8 mouse cellular contexts compared by ENCODE assay signal in the genomic region with DNA sequence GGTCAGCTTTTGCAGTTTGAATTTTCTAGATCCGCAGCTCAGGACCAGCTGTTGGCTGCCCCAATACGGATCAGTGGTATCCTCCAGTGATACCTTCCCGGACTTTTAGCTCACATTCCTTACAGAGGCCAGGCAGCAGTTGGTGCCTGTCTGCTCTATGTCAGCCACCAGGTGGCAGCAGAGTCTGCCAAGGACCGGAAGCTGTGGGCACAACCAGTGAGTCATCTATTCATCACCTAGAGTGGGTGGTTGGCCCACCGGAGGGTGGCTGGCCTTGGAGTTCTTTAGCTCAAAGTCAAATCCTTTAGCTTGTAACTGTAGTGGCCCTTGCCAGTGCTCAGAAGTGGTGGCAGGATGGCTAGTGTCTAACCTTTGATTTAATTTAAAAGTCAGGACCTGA.
A peak's percentile ranks its signal among the peaks of the same experiment; 100 is the strongest.
DNase-seq lines count a peak whose midpoint lies in the region; ATAC-seq and TF ChIP-seq lines count a peak whose summit lies in the region.

No protein-coding gene starts in this region.

- H3K27me3 ChIP-seq in ES-Bruce4 (ENCODE audit: control insufficient read depth, insufficient read depth, low read length, poor library complexity, severe bottlenecking), result no peaks in the 10 kb centered on the region
- no peaks in the 10 kb centered on the region for H3K27me3 ChIP-seq in forebrain, embryonic 11.5 days (ENCODE audit: control insufficient read depth, insufficient read depth, low read length)

- peak; percentile 68 for DNase-seq in c-Kit-positive CD71-negative TER-119-negative erythroid progenitor cells, embryonic 14.5 days (ENCODE audit: low read depth)
- peak; percentile 85 for DNase-seq in forebrain, embryonic 11.5 days (ENCODE audit: low spot score)
- DNase-seq in layer of hippocampus, adult 2 months (ENCODE audit: low spot score in 2 of 2), result peak; percentile 70 to 82
- peak; percentile 74 for DNase-seq in lung, postnatal 10 days
- DNase-seq in retina, adult 2 months (ENCODE audit: low read depth, low spot score), result peak; percentile 25
- peak; percentile 71 for DNase-seq in thymus, postnatal 14 days

- ATAC-seq in forebrain, embryonic 11.5 days (replicated peaks; ENCODE audit: low FRiP score), result peak; percentile 63; the same call in 1 of the 2 replicates
- ATAC-seq in hematopoietic stem cell, adult 5-6 weeks (replicated peaks in 1 of 2; ENCODE audit: insufficient read depth in 1 of 2, low FRiP score in 2 of 2, low TSS enrichment in 1 of 2, low read depth in 1 of 2, poor library complexity in 2 of 2, severe bottlenecking in 2 of 2), result peak; percentile 96 to 98

- H3K4me3 ChIP-seq in ES-Bruce4 (ENCODE audit: low read depth, low read length), result no peak overlapping the region
- no peak overlapping the region for H3K4me3 ChIP-seq in forebrain, embryonic 11.5 days (ENCODE audit: low read depth, low read length)
- H3K4me3 ChIP-seq in layer of hippocampus, adult 2 months, result no peak overlapping the region

- H3K9ac ChIP-seq in ES-Bruce4 (ENCODE audit: low read depth, poor library complexity, severe bottlenecking), result no peak overlapping the region
- H3K9ac ChIP-seq in forebrain, embryonic 11.5 days (ENCODE audit: low read length), result no peak overlapping the region

- no peaks in the 10 kb centered on the region for H3K4me1 ChIP-seq in ES-Bruce4 (ENCODE audit: control insufficient read depth, insufficient read depth, low read length)
- H3K4me1 ChIP-seq in forebrain, embryonic 11.5 days (replicated peaks; ENCODE audit: control insufficient read depth, insufficient read depth, low read length), result no peaks in the 10 kb centered on the region

- H3K36me3 ChIP-seq in ES-Bruce4 (ENCODE audit: control insufficient read depth, insufficient read depth, low read length, poor library complexity, severe bottlenecking), result no peaks in the 10 kb centered on the region
- no peaks in the 10 kb centered on the region for H3K36me3 ChIP-seq in forebrain, embryonic 11.5 days (ENCODE audit: control insufficient read depth, insufficient read depth, low read length)

- peak; percentile 96 for TF ChIP-seq CTCF in ES-Bruce4 (IDR thresholded peaks at IDR 0.05; ENCODE audit: low read depth, low read length)
- peak; percentile 99 for TF ChIP-seq CTCF in layer of hippocampus, adult 2 months (conservative IDR thresholded peaks at IDR 0.05)

- no peak for TF ChIP-seq POLR2A in ES-Bruce4 (IDR thresholded peaks at IDR 0.05; ENCODE audit: insufficient read depth, low read length)

- 20% methylated on average over 5 of the region's 5 CpGs for WGBS in forebrain, embryonic 11.5 days

- no peaks in the 10 kb centered on the region for H3K9me3 ChIP-seq in ES-Bruce4 (replicated peaks; ENCODE audit: control insufficient read depth, insufficient read depth, low read length, poor library complexity, severe bottlenecking)
- no peaks in the 10 kb centered on the region for H3K9me3 ChIP-seq in forebrain, embryonic 11.5 days (ENCODE audit: control insufficient read depth, low read length)

- no peak overlapping the region for H3K27ac ChIP-seq in ES-Bruce4 (ENCODE audit: insufficient read depth, low read length)
- no peak overlapping the region for H3K27ac ChIP-seq in forebrain, embryonic 11.5 days (ENCODE audit: low read depth, low read length)
- no peak overlapping the region for H3K27ac ChIP-seq in layer of hippocampus, adult 2 months

- no peak for TF ChIP-seq EP300 in ES-Bruce4 (IDR thresholded peaks at IDR 0.05; ENCODE audit: insufficient read depth, low read depth, low read length)

- no peak overlapping the region for H3K4me2 ChIP-seq in forebrain, embryonic 11.5 days (ENCODE audit: low read depth, low read length, severe bottlenecking)

Comparison
In these comparisons a context has a peak if more than half of its experiments do, and no peak if none do; other contexts are left out.
1. DNase-seq: peak in every context shown above with its lines; median percentile 85 in forebrain, embryonic 11.5 days; 76 in layer of hippocampus, adult 2 months; 74 in lung, postnatal 10 days; 71 in thymus, postnatal 14 days; 68 in c-Kit-positive CD71-negative TER-119-negative erythroid progenitor cells, embryonic 14.5 days; 25 in retina, adult 2 months.